ENCODE assay signal across 15 mouse cellular contexts in the genomic region with DNA sequence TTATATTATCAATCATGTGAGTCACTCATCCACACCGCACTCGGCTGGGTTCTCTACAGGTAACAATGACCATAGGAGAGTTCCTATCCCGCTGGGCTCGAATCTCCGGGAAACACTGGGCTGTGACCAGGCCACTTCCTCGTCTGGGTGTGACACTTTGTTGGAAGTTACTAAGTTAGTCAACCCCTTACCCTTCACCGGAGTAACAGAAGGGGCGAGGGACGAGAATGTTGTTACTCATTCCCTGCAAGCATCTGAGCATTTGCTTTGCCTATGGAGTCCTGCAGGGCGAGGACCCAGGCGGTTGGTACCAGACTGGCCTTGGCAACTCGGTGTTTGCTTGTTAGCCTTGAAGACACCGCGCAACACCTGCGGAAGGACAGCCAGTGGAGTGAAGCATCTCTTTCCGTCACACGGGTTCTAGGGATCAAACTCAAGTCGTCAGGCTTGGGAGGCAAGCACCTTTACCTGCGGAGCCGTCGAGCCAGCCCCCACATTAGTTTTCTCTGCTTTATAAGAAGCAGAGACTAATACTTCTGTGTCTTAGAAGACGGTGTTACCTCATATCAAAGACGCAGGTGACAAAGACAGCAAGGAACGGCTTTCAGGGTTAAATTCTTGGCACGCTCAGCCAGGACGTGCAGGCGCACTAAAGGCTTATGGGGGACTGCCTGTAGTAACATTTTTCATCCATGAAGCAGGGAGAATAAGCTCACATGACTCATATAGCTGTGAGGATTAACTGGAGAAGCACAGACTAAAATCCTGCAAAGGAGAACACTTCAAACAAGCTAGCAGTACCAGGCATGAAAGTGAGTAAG.
"Had no signal": no experiment of that assay in that cellular context is flagged by ENCODE, and none has a peak within 500 bp of the region (broad histone marks: within the 10 kb centered on the region; RNA-seq: fewer than 3 reads in every experiment).

No protein-coding gene starts in this region.

- H3K9me3 ChIP-seq: kidney, embryonic 15.5 days; limb, embryonic 13.5 days; liver, embryonic 13.5 days had no signal

- H3K4me3 ChIP-seq: kidney, embryonic 15.5 days; limb, embryonic 13.5 days; liver, embryonic 13.5 days had no signal

- H3K27ac ChIP-seq: kidney, embryonic 15.5 days; limb, embryonic 13.5 days; liver, embryonic 13.5 days had no signal

- H3K4me2 ChIP-seq: kidney, embryonic 15.5 days; limb, embryonic 13.5 days; liver, embryonic 13.5 days; midbrain, embryonic 11.5 days had no signal

- H3K27me3 ChIP-seq: kidney, embryonic 15.5 days; limb, embryonic 13.5 days; liver, embryonic 13.5 days had no signal

- DNase-seq: kidney, adult 8-10 months; kidney, postnatal 10 days; kidney, postnatal 36 days; left cerebral cortex, postnatal 4 days; liver, embryonic 13.5 days; lung, adult 2 months; lung, postnatal 14 days; lung, postnatal 4 days; midbrain, embryonic 14.5 days; thymus, adult 2 months; thymus, postnatal 14 days; thymus, postnatal 4 days had no signal

- H3K36me3 ChIP-seq: kidney, embryonic 15.5 days; limb, embryonic 13.5 days; liver, embryonic 13.5 days had no signal

- H3K9ac ChIP-seq: kidney, embryonic 15.5 days; limb, embryonic 13.5 days; liver, embryonic 13.5 days had no signal

- H3K4me1 ChIP-seq: kidney, embryonic 15.5 days; limb, embryonic 13.5 days; liver, embryonic 13.5 days had no signal
